Mouse (Mus musculus): ENCODE data around the gene Zfp433. TPM values are rescaled to one million over a fixed set of nuclear protein-coding genes. Genes with fewer than 3 reads are reported as not detected.
A peak's percentile ranks its signal among the peaks of the same experiment; 100 is the strongest.
"Not testable (repeated sequence)": the region's sequence is repeated elsewhere in the genome, so short reads cannot be mapped to it uniquely, and the experiment has no call there.

Zfp433 gene
- 19.3 and 22.0 TPM in 2 replicates for polyA plus RNA-seq (2015; fragmentation: Nextera tagmentation; extraction: Ambion mirVana)

DNA sequence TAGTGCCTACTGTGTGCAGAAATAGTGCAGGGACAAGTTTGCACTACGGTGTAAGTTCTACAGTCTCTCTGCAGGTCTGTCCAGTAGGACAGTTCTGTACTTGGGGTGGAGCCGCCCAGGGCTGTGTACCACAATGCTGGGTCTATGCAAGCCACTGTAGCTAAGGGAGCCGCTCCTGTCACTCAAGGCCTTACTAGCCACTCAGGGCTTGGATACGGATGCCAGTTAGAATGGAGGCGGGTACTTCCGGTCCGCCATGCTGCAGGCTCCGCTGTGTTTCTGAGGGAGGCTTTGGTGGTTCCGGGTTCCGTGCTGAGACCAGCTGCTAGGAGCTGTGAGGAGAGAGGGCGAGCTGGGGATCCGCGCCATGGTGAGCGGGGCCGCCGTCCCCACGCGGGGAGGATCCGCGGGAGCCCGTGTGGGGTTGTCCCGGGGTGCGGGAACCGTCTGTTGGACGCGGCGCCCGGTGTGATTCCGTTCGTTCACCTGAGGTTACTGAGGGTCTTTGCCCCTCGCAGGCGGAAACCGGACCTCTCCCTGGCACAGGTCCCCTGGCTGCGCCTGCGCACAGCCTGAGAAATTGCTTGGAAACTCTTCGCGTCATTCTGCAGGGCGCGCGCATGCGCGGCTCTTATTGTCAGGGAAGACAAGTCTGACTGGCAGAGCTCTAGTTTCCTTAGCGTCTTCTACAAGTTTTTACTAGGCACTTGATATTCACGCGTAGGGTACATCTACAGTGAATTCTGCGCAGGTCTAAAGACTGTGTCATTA is at the start of gene Zfp433:
Zfp433 (plus strand) TSS at position 295 of the 771 bp plus-strand sequence.
- H3K27ac ChIP-seq (replicated peaks): not testable (repeated sequence)
- no CpG with 5 or more reads among the region's 46 CpGs for WGBS

DNA sequence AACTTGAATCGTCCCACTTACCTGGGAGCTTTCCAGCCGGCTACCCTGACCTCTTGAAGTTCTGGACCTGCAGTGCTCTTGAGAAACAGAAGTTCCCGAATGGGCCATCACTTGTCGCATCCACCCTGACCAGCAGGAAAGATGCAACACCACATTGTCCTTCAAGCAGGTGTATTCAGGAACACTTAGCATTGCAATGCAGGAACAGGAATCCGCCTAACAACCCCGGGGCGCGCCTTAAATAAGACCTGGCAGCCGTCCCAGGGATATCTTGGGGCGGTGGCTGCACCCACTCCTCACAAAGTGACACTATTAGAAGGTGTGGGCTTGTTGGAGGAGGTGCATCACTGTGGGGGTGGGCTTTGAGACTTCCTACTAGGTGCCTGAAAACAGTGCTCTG is 49.4 kb upstream of the Zfp433 start:
- 98% methylated on average over 10 of the region's 10 CpGs for WGBS
- H3K36me3 ChIP-seq: peaks cover 54% of the 10 kb centered on the region
- H3K4me1 ChIP-seq: peaks cover 2% of the 10 kb centered on the region
- no peak overlapping the region for H3K4me3 ChIP-seq
- no peak for ATAC-seq (replicated peaks)
- H3K9ac ChIP-seq (replicated peaks): no peak overlapping the region
- no peak overlapping the region for H3K4me2 ChIP-seq (replicated peaks)
- no peaks in the 10 kb centered on the region for H3K27me3 ChIP-seq
- no peak overlapping the region for H3K27ac ChIP-seq (replicated peaks)
- peaks cover 40% of the 10 kb centered on the region for H3K9me3 ChIP-seq

More for the DNA sequence above, at the start of gene Zfp433:
- H3K4me3 ChIP-seq; H3K9ac ChIP-seq (replicated peaks); H3K4me1 ChIP-seq; H3K4me2 ChIP-seq (replicated peaks); H3K36me3 ChIP-seq; H3K9me3 ChIP-seq; H3K27me3 ChIP-seq: not testable (repeated sequence)
- ATAC-seq (replicated peaks): peak; percentile 100

DNA sequence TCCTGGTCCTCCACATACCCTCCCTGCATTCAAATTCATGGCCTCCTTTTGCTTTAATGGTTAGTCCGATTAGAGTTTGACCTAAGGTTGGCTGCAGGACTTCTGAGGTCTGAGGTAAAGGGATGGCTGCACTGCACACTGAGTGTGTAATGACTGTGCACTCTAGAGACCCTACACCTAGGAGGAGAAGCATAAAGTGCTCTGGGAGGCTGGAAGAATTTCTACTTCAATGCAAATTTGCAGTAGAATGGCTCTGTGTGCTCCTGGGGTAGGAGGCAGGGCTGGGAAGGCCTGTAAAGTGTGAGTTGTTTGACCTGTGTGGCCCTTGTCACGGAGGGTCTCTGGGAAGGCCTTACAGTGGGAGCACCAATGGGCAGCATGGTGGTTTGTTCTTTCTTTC is 48.5 kb upstream of the Zfp433 start:
- Histone ChIP-seq H3K9ac (replicated peaks) (no peak overlapping the region), H3K4me2 (replicated peaks) (no peak overlapping the region), H3K4me3 (no peak overlapping the region), H3K4me1 (no peaks in the 10 kb centered on the region), H3K27ac (replicated peaks) (no peak overlapping the region), H3K27me3 (no peaks in the 10 kb centered on the region), H3K36me3 (peaks cover 49% of the 10 kb centered on the region), H3K9me3 (peaks cover 43% of the 10 kb centered on the region)
- whole genome bisulfite sequencing: 98% methylated on average over 2 of the region's 2 CpGs
- no peak for ATAC-seq (replicated peaks)

DNA sequence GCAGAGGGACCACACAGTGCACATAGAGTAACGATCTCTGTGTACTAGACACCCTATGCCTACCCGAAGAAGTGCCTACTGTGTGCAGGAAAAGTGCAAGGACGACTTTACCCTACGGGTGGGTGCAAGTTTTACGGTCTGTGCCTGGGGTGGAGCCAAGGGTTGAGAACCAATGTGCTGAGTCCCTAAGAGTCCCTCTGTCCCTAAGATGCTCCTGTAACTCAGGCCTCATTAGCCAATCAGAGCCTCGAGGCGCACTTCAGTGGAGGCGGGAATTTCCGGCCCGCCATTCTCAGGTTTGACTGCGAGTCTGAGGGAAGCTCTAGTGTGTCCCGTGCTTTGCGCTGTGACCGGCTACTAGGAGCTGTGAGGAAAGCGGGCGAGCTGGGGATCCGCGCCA is 17.5 kb upstream of the Zfp433 start:
- not testable (repeated sequence) for H3K4me2 ChIP-seq (replicated peaks); H3K27ac ChIP-seq (replicated peaks); H3K36me3 ChIP-seq; H3K27me3 ChIP-seq; H3K4me1 ChIP-seq; H3K9me3 ChIP-seq; H3K4me3 ChIP-seq; H3K9ac ChIP-seq (replicated peaks)
- no CpG with 5 or more reads among the region's 18 CpGs for WGBS
- ATAC-seq (replicated peaks): 0 out of 2 replicates have a peak, but pooled peaks have one; percentile 29

DNA sequence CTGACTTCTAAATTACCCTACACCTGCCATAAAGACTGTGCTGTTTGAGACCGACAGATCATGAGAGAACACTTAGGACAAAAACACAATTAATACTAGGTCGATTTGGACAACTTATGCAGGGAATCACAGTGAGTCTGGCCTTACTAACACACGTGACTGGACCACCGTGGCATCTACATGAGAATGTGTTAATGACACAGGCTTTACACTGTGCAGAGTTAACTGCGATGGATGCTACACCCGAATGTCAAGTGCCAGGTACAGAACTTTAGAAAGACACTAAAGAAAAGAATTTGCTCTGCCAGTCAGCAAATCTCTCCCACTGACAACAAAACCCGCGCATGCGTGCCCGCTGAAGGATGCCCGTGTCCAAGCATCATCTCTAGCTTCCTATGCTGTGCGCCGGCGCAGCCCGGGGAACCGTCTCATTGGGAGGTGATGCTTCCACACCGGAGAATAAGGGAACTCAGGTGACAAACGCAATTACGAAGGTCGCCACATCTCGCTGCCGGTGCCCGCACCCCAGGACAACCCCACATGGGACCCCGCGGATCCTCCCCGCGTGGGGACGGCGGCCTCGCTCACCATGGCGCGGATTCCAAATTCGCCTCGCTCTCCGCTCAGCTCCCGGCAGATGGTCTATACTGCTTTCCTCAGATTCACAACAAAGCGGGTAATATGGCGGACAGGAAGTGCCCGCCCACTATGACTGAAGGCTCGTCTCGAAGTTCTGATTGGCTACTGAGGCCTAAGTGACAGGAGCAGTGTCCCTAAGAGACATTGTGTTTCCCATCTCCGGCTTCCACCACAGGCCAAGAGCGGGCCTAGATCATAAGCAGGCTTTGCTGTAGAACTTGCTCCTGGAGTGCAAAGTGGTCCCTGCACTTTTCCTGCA is 66.1 kb downstream of the Zfp433 start, which contains the start of gene Gm3055:
Gm3055 (minus strand) TSS at position 656 of the 898 bp plus-strand sequence.
- not testable (repeated sequence) for H3K4me1 ChIP-seq; H3K4me3 ChIP-seq; H3K4me2 ChIP-seq (replicated peaks); H3K9me3 ChIP-seq; H3K36me3 ChIP-seq; H3K27me3 ChIP-seq; H3K9ac ChIP-seq (replicated peaks); H3K27ac ChIP-seq (replicated peaks)
- no CpG with 5 or more reads among the region's 43 CpGs for WGBS
- ATAC-seq (replicated peaks): peak; percentile 99

DNA sequence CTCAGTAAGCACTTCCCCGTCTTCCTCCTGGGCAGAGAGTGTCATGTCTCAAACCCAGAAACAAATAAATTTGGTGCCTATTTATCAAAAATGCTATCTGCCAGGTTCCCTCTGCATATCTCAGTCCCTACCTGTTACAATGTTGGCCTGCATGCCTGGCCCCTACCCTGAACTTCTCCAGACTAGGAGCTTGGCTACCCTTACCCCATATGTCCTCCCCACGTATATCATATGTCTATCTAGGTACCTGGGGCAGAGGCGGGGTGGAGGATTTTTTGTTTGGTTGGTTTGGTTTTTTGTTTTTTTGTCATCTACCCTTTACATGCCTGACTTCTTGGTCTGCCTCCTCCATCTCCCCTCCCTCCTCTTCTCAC is 66.8 kb downstream of the Zfp433 start:
- H3K27ac ChIP-seq (replicated peaks); H3K36me3 ChIP-seq; H3K9ac ChIP-seq (replicated peaks); H3K27me3 ChIP-seq; H3K4me1 ChIP-seq; H3K4me2 ChIP-seq (replicated peaks); H3K4me3 ChIP-seq; H3K9me3 ChIP-seq: not testable (repeated sequence)
- WGBS: no CpG with 5 or more reads among the region's 3 CpGs
- ATAC-seq (replicated peaks): peak; percentile 63

Other genes with a start within 250 kb of the Zfp433 start
- gene Nfic, start 249.2 kb upstream of the Zfp433 start, polyA plus RNA-seq (2015; fragmentation: Nextera tagmentation; extraction: Ambion mirVana): 24.2 and 29.4 TPM in 2 replicates
- 76.1 and 78.5 TPM in 2 replicates for gene Celf5, start 222.1 kb upstream of the Zfp433 start, polyA plus RNA-seq (2015; fragmentation: Nextera tagmentation; extraction: Ambion mirVana)
- 60.3 and 65.0 TPM in 2 replicates for gene Ncln, start 208.4 kb upstream of the Zfp433 start, polyA plus RNA-seq (2015; fragmentation: Nextera tagmentation; extraction: Ambion mirVana)
- gene S1pr4, start 204.7 kb upstream of the Zfp433 start, polyA plus RNA-seq (2015; fragmentation: Nextera tagmentation; extraction: Ambion mirVana): 0.69 and 0.73 TPM in 2 replicates
- 0.57 and 0.84 TPM in 2 replicates for gene Gna15, start 180.6 kb upstream of the Zfp433 start, polyA plus RNA-seq (2015; fragmentation: Nextera tagmentation; extraction: Ambion mirVana)
- 99.8 and 103 TPM in 2 replicates for gene Gna11, start 159.6 kb upstream of the Zfp433 start, polyA plus RNA-seq (2015; fragmentation: Nextera tagmentation; extraction: Ambion mirVana)
- gene Aes, start 145.3 kb upstream of the Zfp433 start, polyA plus RNA-seq (2015; fragmentation: Nextera tagmentation; extraction: Ambion mirVana): 665 and 705 TPM in 2 replicates
- gene Tle2, start 130.3 kb upstream of the Zfp433 start, polyA plus RNA-seq (2015; fragmentation: Nextera tagmentation; extraction: Ambion mirVana): 27.3 and 28.0 TPM in 2 replicates
- 3.0 and 4.2 TPM in 2 replicates for gene Tle6, start 103.8 kb upstream of the Zfp433 start, polyA plus RNA-seq (2015; fragmentation: Nextera tagmentation; extraction: Ambion mirVana)
- gene BC025920, start 98.6 kb upstream of the Zfp433 start, polyA plus RNA-seq (2015; fragmentation: Nextera tagmentation; extraction: Ambion mirVana): 3.0 and 3.1 TPM in 2 replicates
- gene Sirt6, start 77.0 kb upstream of the Zfp433 start, polyA plus RNA-seq (2015; fragmentation: Nextera tagmentation; extraction: Ambion mirVana): 56.5 and 56.7 TPM in 2 replicates
- gene Ankrd24, start 76.3 kb upstream of the Zfp433 start, polyA plus RNA-seq (2015; fragmentation: Nextera tagmentation; extraction: Ambion mirVana): 11.5 and 12.6 TPM in 2 replicates
- gene Gm10778, start 55.8 kb upstream of the Zfp433 start, polyA plus RNA-seq (2015; fragmentation: Nextera tagmentation; extraction: Ambion mirVana): 6.3 and 6.9 TPM in 2 replicates
- gene Gm3055, start 66.3 kb downstream of the Zfp433 start, polyA plus RNA-seq (2015; fragmentation: Nextera tagmentation; extraction: Ambion mirVana): 17.7 and 19.5 TPM in 2 replicates
- 3.4 and 3.7 TPM in 2 replicates for gene Gm4767, start 107.4 kb downstream of the Zfp433 start, polyA plus RNA-seq (2015; fragmentation: Nextera tagmentation; extraction: Ambion mirVana)
- gene Gm32687, start 159.1 kb downstream of the Zfp433 start, polyA plus RNA-seq (2015; fragmentation: Nextera tagmentation; extraction: Ambion mirVana): 12.5 and 15.1 TPM in 2 replicates
- 6.4 and 8.0 TPM in 2 replicates for gene Zfp781, start 225.7 kb downstream of the Zfp433 start, polyA plus RNA-seq (2015; fragmentation: Nextera tagmentation; extraction: Ambion mirVana)

Measured in forebrain, embryonic 15.5 days (tissue).